Mouse (Mus musculus) MEL (cell line): ENCODE data around the gene Zgpat.

ENCODE experiments used
- CHD2 ChIP-seq: IDR thresholded peaks from 2 replicates; pipeline ENCODE4 v1.6.1; 2011; ENCODE audit warnings: low read length, improper control_type of control experiment
- CTCF ChIP-seq, 3 experiments: IDR thresholded peaks in 2 of 3; conservative IDR thresholded peaks in 1 of 3; 2 replicates each; pipeline ENCODE4 v1.5.1; 2011 to 2012; ENCODE audit warnings: low read length in 3 of 3, low read depth in 2 of 3, mild to moderate bottlenecking in 2 of 3, improper control_type of control experiment in 1 of 3, inconsistent platforms in 1 of 3, mixed read lengths in 1 of 3, moderate library complexity in 1 of 3; ENCODE audit not compliant: control insufficient read depth in 1 of 3, insufficient read depth in 1 of 3, poor library complexity in 1 of 3, severe bottlenecking in 1 of 3
- EP300 ChIP-seq, 2 experiments: IDR thresholded peaks; 2 replicates each; pipeline ENCODE4 v1.6.1; 2011; ENCODE audit warnings: improper control_type of control experiment in 2 of 2, low read length in 2 of 2, low read depth in 1 of 2, mild to moderate bottlenecking in 1 of 2
- ETS1 ChIP-seq: IDR thresholded peaks from 2 replicates; pipeline ENCODE4 v1.6.1; 2012; ENCODE audit warnings: low read depth, mild to moderate bottlenecking, inconsistent platforms, low read length, improper control_type of control experiment, moderate library complexity
- GABPA ChIP-seq: IDR thresholded peaks from 2 replicates; pipeline ENCODE4 v1.6.1; 2012; ENCODE audit warnings: low read depth, mild to moderate bottlenecking, inconsistent platforms, low read length, improper control_type of control experiment, moderate library complexity
- GATA1 ChIP-seq: IDR thresholded peaks from 2 replicates; pipeline ENCODE4 v1.6.1; 2011; ENCODE audit warnings: low read depth, low read length, improper control_type of control experiment
- HCFC1 ChIP-seq: IDR thresholded peaks from 2 replicates; pipeline ENCODE4 v1.6.1; 2012; ENCODE audit warnings: low read depth, mild to moderate bottlenecking, inconsistent platforms, low read length, improper control_type of control experiment, moderate library complexity
- NELFE ChIP-seq: IDR thresholded peaks from 2 replicates; pipeline ENCODE4 v1.6.1; 2011; ENCODE audit warnings: low read depth, low read length, improper control_type of control experiment
- POLR2A ChIP-seq, 2 experiments: IDR thresholded peaks; 2 replicates each; pipeline ENCODE4 v1.6.1; 2011 to 2012; ENCODE audit warnings: low read length in 2 of 2, mild to moderate bottlenecking in 2 of 2, control low read depth in 1 of 2, improper control_type of control experiment in 1 of 2, low read depth in 1 of 2, moderate library complexity in 1 of 2; ENCODE audit not compliant: control insufficient read depth in 1 of 2, insufficient read depth in 1 of 2, poor library complexity in 1 of 2
- RCOR1 ChIP-seq: IDR thresholded peaks from 2 replicates; pipeline ENCODE4 v1.6.1; 2012; ENCODE audit warnings: low read depth, mild to moderate bottlenecking, inconsistent platforms, low read length, improper control_type of control experiment
- TBP ChIP-seq: IDR thresholded peaks from 2 replicates; pipeline ENCODE4 v1.8.0; 2011; ENCODE audit warnings: low read depth, low read length, improper control_type of control experiment
- UBTF ChIP-seq: IDR thresholded peaks from 2 replicates; pipeline ENCODE4 v1.6.1; 2012; ENCODE audit warnings: low read depth, mild to moderate bottlenecking, inconsistent platforms, low read length, improper control_type of control experiment, moderate library complexity, borderline replicate concordance; ENCODE audit not compliant: insufficient read depth
- USF2 ChIP-seq, 2 experiments: IDR thresholded peaks; 2 replicates each; pipeline ENCODE4 v1.6.1; 2011 to 2012; ENCODE audit warnings: improper control_type of control experiment in 2 of 2, low read length in 2 of 2, borderline replicate concordance in 1 of 2, inconsistent platforms in 1 of 2, low read depth in 1 of 2, mild to moderate bottlenecking in 1 of 2; ENCODE audit not compliant: insufficient read depth in 1 of 2

- TF ChIP-seq CHD2: no peak
- TF ChIP-seq NELFE: no peak
- no peak for TF ChIP-seq RCOR1
- TF ChIP-seq POLR2A (IDR thresholded peaks at IDR 0.05; ENCODE audit: control insufficient read depth in 1 of 2, insufficient read depth in 1 of 2, low read depth in 1 of 2, low read length in 2 of 2, poor library complexity in 1 of 2): no peak
- TF ChIP-seq CTCF (IDR thresholded peaks at IDR 0.05 in 2 of 3, conservative IDR thresholded peaks at IDR 0.05 in 1 of 3; ENCODE audit: control insufficient read depth in 1 of 3, insufficient read depth in 1 of 3, low read depth in 2 of 3, low read length in 3 of 3, poor library complexity in 1 of 3, severe bottlenecking in 1 of 3): no peak
- TF ChIP-seq HCFC1: no peak
- TF ChIP-seq GABPA: no peak
- TF ChIP-seq UBTF: no peak
- TF ChIP-seq USF2 (IDR thresholded peaks at IDR 0.05; ENCODE audit: borderline replicate concordance in 1 of 2, insufficient read depth in 1 of 2, low read depth in 1 of 2, low read length in 2 of 2): no peak
- no peak for TF ChIP-seq GATA1
- TF ChIP-seq EP300 (IDR thresholded peaks at IDR 0.05; ENCODE audit: low read depth in 1 of 2, low read length in 2 of 2): no peak
- TF ChIP-seq ETS1: no peak
- TF ChIP-seq TBP: no peak
Measured at GRCm38 (mm10) chr2:181394086-181394485, 29.4 kb downstream of the Zgpat start.
